Mouse (Mus musculus): ENCODE results near the gene Il25.

- TF ChIP-seq CTCF (IDR thresholded peaks at IDR 0.05; ENCODE audit: low read depth) (no peak), EP300 (IDR thresholded peaks at IDR 0.05; ENCODE audit: low read depth) (no peak)
Observed at GRCm38 (mm10) chr14:54897445-54897844, 35.0 kb upstream of the Il25 start.

All from liver, embryonic 14.5 days (tissue).